Mouse (Mus musculus) gastrocnemius, postnatal 14 days (tissue): ENCODE data around the gene Alg11. TPM values are rescaled to one million over a fixed set of nuclear protein-coding genes. Genes with fewer than 3 reads are reported as not detected.

Source experiments
- DNase-seq: peaks from one replicate; pipeline ENCODE4 v3.0.0; 2021; ENCODE audit warnings: mixed read lengths
- intact Hi-C: fragments of 180-260 bp; cut with DNase I; formaldehyde crosslinking; loops from one replicate; pipeline ENCODE4 v1.15.1; 2025; ENCODE audit warnings: low total_unique reads
- long read RNA-seq, 2 experiments: library from polyadenylated mRNA; stranded (forward); transcript quantifications; one replicate each; pipeline ENCODE4 v2.0.0; 2021
- total RNA-seq, 2 experiments: library from RNA; stranded (reverse); gene quantifications; 2 replicates each; pipeline ENCODE4 v1.2.3; 2021

The Alg11 gene
- 1 to 10 TPM; 6.0 to 6.2 TPM for total RNA-seq
- long read RNA-seq, experiment 1, full-length matches to known transcripts: 1 of 3 reads
- long read RNA-seq, experiment 1, partial matches to known transcripts: 0 of 3 reads
- long read RNA-seq, experiment 1, other reads (novel, unspliced or antisense): 2 of 3 reads
- long read RNA-seq, experiment 2, full-length matches to known transcripts: 3 of 3 reads
- long read RNA-seq, experiment 2, partial matches to known transcripts: 0 of 3 reads
- long read RNA-seq, experiment 2, other reads (novel, unspliced or antisense): 0 of 3 reads

- peak; percentile 97 for DNase-seq
- intact Hi-C loops: no loop called here
Observed at GRCm38 (mm10) chr8:22060446-22060889, at the start of gene Alg11. Gene Alg11, plus strand, starts transcription at chr8:22060721.

GRCm38 (mm10) chr8:22013034-22013707 lies 47.4 kb upstream of the Alg11 start:
- DNase-seq: no peak
- intact Hi-C loops: no loop called here

- intact Hi-C loops: no loop called here
- no peak for DNase-seq
Observed at GRCm38 (mm10) chr8:22017731-22018130, 42.8 kb upstream of the Alg11 start.

GRCm38 (mm10) chr8:22019498-22019897 lies 41.0 kb upstream of the Alg11 start:
- intact Hi-C loops: no loop called here
- DNase-seq: no peak

- intact Hi-C loops: no loop called here
- DNase-seq: no peak
Observed at GRCm38 (mm10) chr8:22022244-22022643, 38.3 kb upstream of the Alg11 start.

- no peak for DNase-seq
- intact Hi-C loops: no loop called here
Observed at GRCm38 (mm10) chr8:22025241-22025640, 35.3 kb upstream of the Alg11 start.

GRCm38 (mm10) chr8:22028973-22029372 lies 31.5 kb upstream of the Alg11 start:
- intact Hi-C loops: no loop called here

GRCm38 (mm10) chr8:22030990-22031389 lies 29.5 kb upstream of the Alg11 start:
- intact Hi-C loops: no loop called here
- DNase-seq: no peak

More at GRCm38 (mm10) chr8:22028973-22029372, 31.5 kb upstream of the Alg11 start:
- no peak for DNase-seq

GRCm38 (mm10) chr8:22036137-22036536 lies 24.4 kb upstream of the Alg11 start:
- no peak for DNase-seq
- intact Hi-C loops: no loop called here

GRCm38 (mm10) chr8:22037022-22037421 lies 23.5 kb upstream of the Alg11 start:
- intact Hi-C loops: no loop called here
- no peak for DNase-seq

GRCm38 (mm10) chr8:22039468-22040152 lies 20.9 kb upstream of the Alg11 start:
- intact Hi-C loops: loop anchor here (10.0 kb wide), 1 partner anchor 45 kb away; no protein-coding TSS in a partner anchor
- no peak for DNase-seq

GRCm38 (mm10) chr8:22040153-22040509 lies 20.4 kb upstream of the Alg11 start:
- intact Hi-C loops: loop anchor here (10.0 kb wide), 1 partner anchor 45 kb away; no protein-coding TSS in a partner anchor
- no peak for DNase-seq

GRCm38 (mm10) chr8:22042515-22042914 lies 18.0 kb upstream of the Alg11 start:
- intact Hi-C loops: loop anchor here (10.0 kb wide), 1 partner anchor 48 kb away; no protein-coding TSS in a partner anchor
- no peak for DNase-seq

GRCm38 (mm10) chr8:22043706-22044105 lies 16.8 kb upstream of the Alg11 start:
- intact Hi-C loops: loop anchor here (10.0 kb wide), 1 partner anchor 49 kb away; no protein-coding TSS in a partner anchor
- no peak for DNase-seq

GRCm38 (mm10) chr8:22047699-22048464 lies 12.6 kb upstream of the Alg11 start:
- peak; percentile 28 for DNase-seq
- intact Hi-C loops: loop anchor here (10.0 kb wide), 1 partner anchor 53 kb away; no protein-coding TSS in a partner anchor

- no peak for DNase-seq
- intact Hi-C loops: loop anchor here (10.0 kb wide), 1 partner anchor 130 kb away; the partner anchor contains the start of gene Ckap2
Observed at GRCm38 (mm10) chr8:22054674-22055491, 5.6 kb upstream of the Alg11 start.

- no peak for DNase-seq
Observed at GRCm38 (mm10) chr8:22055492-22055877, 5.0 kb upstream of the Alg11 start.

GRCm38 (mm10) chr8:22056850-22057249 lies 3.7 kb upstream of the Alg11 start:
- no peak for DNase-seq
- intact Hi-C loops: loop anchor here (10.0 kb wide), 1 partner anchor 128 kb away; the partner anchor contains the start of gene Ckap2

More at GRCm38 (mm10) chr8:22055492-22055877, 5.0 kb upstream of the Alg11 start:
- intact Hi-C loops: loop anchor here (10.0 kb wide), 1 partner anchor 129 kb away; the partner anchor contains the start of gene Ckap2
